Mouse (Mus musculus) forebrain, embryonic 10.5 days (tissue): ENCODE data around the gene Ereg. TPM values are rescaled to one million over a fixed set of nuclear protein-coding genes. Genes with fewer than 3 reads are reported as not detected.

Experiments
- DNase-seq: peaks from one replicate; pipeline ENCODE4 v3.0.0-alpha.2; 2017; ENCODE audit warnings: low spot score; ENCODE audit errors: extremely low spot score
- H3K27ac ChIP-seq: fragments of 300-500 bp; sonication (generic); 2 replicates; pipeline ENCODE4 v1.5.1; 2016; ENCODE audit warnings: mild to moderate bottlenecking
- H3K27me3 ChIP-seq: fragments of 300-500 bp; sonication (generic); 2 replicates; pipeline ENCODE4 v1.6.1; 2016; ENCODE audit warnings: mild to moderate bottlenecking; ENCODE audit not compliant: poor library complexity, severe bottlenecking
- H3K36me3 ChIP-seq: fragments of 300-500 bp; sonication (generic); replicated peaks from 2 replicates; pipeline ENCODE4 v1.6.1; 2016; ENCODE audit warnings: mild to moderate bottlenecking, moderate library complexity
- H3K4me1 ChIP-seq: fragments of 300-500 bp; sonication (generic); 2 replicates; pipeline ENCODE4 v1.6.1; 2016
- H3K4me3 ChIP-seq: fragments of 300-500 bp; sonication (generic); 2 replicates; pipeline ENCODE4 v1.5.1; 2016; ENCODE audit warnings: mild to moderate bottlenecking, moderate library complexity
- H3K9me3 ChIP-seq: fragments of 300-500 bp; sonication (generic); 2 replicates; pipeline ENCODE4 v1.6.1; 2016; ENCODE audit warnings: mild to moderate bottlenecking, moderate library complexity
- WGBS: fragments of 180-500 bp; shearing (Covaris S2); methylation state at CpG from one replicate; pipeline ENCODE4 v1.1.7; 2016; 5-methylcytosine and 5-hydroxymethylcytosine counted together
- polyA plus RNA-seq: library from polyadenylated mRNA; unstranded; fragments of >200 nt; fragmentation: Nextera tagmentation; extraction: Ambion mirVana; gene quantifications from 2 replicates; pipeline ENCODE4 v1.2.1, GENCODE M21; 2016

Ereg gene
- polyA plus RNA-seq = 0.07 TPM in 1 of 2 replicates, not detected in the other

DNA sequence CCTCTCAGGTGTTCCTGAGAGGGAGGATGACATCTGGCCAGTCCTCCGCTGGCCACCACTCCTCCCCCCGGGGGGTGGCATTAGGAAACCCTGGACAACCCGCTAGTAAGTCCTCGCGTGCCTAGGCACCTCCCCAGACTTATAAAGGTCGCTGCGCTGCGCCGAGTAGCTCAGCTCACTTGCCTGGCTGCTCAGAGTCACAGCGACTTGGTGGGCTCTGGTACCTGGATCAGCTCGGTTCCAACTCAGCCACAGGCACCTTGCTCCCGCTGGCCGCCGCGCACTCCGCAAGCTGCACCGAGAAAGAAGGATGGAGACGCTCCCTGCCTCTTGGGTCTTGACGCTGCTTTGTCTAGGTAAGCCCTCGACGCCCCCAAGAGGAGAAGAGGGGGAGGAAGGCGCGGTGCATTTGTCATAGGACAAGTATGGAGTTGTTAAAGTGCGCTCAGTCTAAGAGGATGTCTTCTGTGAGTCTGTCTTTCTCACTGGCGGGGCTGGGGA, at the start of gene Ereg:
Ereg (plus strand) TSS at position 173 of the 501 bp plus-strand sequence.
- Histone ChIP-seq H3K9me3 (no peaks in the 10 kb centered on the region), H3K27me3 (peaks cover 39% of the 10 kb centered on the region), H3K4me1 (peaks cover 9% of the 10 kb centered on the region), H3K4me3 (peak within 1 kb of the TSS; percentile 56), H3K36me3 (no peaks in the 10 kb centered on the region), H3K27ac (peak within 1 kb of the TSS; percentile 66)
- 2% methylated on average over 25 of the region's 25 CpGs for WGBS
- DNase-seq = peak; percentile 30

DNA sequence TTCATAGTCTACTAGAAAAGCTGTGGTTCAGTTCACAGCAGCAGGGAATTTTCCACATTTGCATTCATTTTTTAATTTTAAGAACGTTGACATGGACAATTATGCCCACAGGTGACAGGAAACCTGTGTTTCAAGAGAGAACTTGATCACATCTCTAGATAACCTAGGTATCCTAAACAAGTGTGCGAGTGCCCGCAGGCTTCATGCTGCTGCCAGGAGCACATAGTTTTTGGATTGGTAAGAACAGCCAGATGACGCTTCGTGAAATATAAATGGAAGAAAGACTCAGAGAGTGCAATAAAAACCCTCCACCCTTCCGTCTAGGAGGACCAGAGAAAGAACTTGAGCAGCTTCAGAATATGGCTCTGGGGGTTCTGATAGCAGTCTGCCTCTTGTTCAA, 47.3 kb upstream of the Ereg start, which contains the start of gene Epgn:
Epgn (plus strand) TSS at position 301 of the 400 bp plus-strand sequence.
- Histone ChIP-seq H3K4me3 (no peak within 1 kb of the TSS), H3K4me1 (no peaks in the 10 kb centered on the region), H3K27ac (no peak within 1 kb of the TSS), H3K36me3 (no peaks in the 10 kb centered on the region), H3K9me3 (no peaks in the 10 kb centered on the region), H3K27me3 (no peaks in the 10 kb centered on the region)
- DNase-seq = no peak
- 89% methylated on average over 6 of the region's 6 CpGs for WGBS

DNA sequence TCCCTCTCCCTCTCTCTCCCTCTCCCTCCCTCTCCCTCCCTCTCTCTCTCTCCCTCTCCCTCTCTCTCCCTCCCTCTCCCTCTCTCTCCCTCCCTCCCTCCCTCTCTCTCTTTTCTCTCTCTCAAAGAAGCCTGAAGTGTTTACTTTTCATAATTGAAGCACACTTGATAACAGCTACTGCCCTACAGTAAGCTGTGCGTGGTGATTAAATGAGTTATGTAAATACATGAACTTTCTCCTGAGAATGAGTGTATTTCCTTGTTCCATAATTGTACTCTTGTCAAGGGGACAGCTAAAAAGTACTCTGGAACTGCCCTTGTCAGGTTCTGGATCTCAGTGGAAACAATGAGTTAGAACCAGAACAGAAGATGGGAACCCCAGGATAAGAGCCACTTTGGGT, 46.6 kb upstream of the Ereg start:
- Histone ChIP-seq H3K27ac (no peak overlapping the region), H3K9me3 (no peaks in the 10 kb centered on the region), H3K4me3 (no peak overlapping the region), H3K4me1 (no peaks in the 10 kb centered on the region), H3K27me3 (no peaks in the 10 kb centered on the region), H3K36me3 (no peaks in the 10 kb centered on the region)
- 85% methylated on average over 1 of the region's 1 CpGs for WGBS
- DNase-seq = no peak

DNA sequence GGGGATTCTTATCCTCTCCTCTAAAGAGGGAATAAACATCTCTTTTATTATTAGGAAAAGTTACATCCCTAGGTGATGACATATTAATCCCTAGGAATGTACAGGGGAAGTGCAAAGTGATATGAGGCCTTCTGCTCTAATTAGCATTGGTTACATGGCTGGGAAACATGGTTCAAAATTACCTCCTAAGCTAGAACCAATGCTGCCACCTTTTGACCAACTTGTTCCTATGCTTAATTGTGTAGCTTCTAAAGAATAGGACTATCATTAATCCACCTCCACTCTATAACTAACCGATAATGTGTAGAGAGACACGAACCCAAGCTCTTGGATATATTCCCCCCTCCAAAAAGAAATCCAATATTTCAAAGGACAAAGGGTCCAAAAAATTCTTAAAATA, 43.8 kb upstream of the Ereg start:
- WGBS = 88% methylated on average over 2 of the region's 2 CpGs
- H3K27ac ChIP-seq = no peak overlapping the region
- H3K9me3 ChIP-seq = no peaks in the 10 kb centered on the region
- no peaks in the 10 kb centered on the region for H3K27me3 ChIP-seq
- no peak overlapping the region for H3K4me3 ChIP-seq
- no peaks in the 10 kb centered on the region for H3K36me3 ChIP-seq
- no peaks in the 10 kb centered on the region for H3K4me1 ChIP-seq
- DNase-seq = no peak

DNA sequence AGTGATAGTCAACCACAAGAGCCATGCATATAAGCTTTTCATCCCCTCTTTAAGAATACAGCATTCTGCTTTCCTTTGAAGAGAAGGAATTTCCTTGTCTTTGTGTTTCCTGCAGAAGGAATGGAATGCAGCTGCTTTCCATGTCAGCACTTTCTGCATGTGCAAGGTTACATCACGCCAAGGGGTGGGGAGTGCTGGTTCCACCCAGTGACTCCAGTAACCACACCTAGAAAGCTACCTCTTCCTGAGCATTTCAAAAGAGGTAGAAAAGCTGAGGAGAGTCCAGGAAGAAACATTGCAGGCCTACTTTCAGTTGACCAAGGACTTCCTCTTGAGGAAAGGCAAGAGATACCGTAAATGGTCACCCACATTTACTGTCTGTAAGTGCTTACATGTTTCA, 39.1 kb upstream of the Ereg start:
- H3K27me3 ChIP-seq = no peaks in the 10 kb centered on the region
- no peak for DNase-seq
- no peaks in the 10 kb centered on the region for H3K4me1 ChIP-seq
- no peak overlapping the region for H3K4me3 ChIP-seq
- no peaks in the 10 kb centered on the region for H3K36me3 ChIP-seq
- H3K27ac ChIP-seq = no peak overlapping the region
- no peaks in the 10 kb centered on the region for H3K9me3 ChIP-seq
- WGBS = 88% methylated on average over 2 of the region's 2 CpGs

DNA sequence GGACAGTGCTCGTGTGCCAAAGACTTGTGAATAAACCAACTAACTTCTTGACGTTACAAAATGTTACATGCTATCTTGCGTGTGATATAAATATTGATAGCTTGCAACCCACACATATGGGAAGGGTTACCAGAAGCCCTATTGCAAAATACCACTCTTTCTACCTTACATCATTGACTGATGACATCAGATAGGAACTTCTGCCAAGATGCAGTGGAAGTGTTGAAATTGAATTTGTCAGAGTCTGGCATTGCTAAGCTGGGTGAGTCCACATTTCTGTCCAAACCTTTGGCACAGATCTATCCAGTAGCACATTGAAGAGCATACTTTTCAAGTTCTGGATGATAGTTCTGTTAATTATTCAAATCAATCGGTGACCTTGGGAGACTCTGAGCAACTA, 37.8 kb upstream of the Ereg start:
- Histone ChIP-seq H3K27ac (no peak overlapping the region), H3K36me3 (no peaks in the 10 kb centered on the region), H3K27me3 (no peaks in the 10 kb centered on the region), H3K4me3 (no peak overlapping the region), H3K4me1 (no peaks in the 10 kb centered on the region), H3K9me3 (no peaks in the 10 kb centered on the region)
- no peak for DNase-seq
- WGBS = 95% methylated on average over 4 of the region's 4 CpGs

DNA sequence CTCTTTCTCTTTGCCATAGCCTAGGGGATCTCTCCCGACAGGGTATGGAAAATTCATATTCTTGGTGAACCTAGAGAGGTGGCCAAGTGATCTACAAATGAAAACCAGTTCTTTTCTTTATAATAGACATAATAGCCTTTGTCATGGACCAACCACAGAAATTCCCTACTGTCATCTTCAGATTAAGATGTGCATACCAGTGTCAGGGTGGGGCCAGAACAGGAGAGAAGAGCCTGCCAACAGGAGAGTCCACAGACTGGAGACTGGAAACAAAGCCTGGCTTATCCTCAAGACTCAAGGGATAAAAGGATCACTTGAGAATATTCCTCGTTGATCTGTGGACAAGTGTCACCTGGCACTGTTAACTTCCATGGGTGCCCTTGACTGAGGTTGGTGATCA, 36.7 kb upstream of the Ereg start:
- Histone ChIP-seq H3K27me3 (no peaks in the 10 kb centered on the region), H3K27ac (no peak overlapping the region), H3K9me3 (no peaks in the 10 kb centered on the region), H3K4me3 (no peak overlapping the region), H3K4me1 (no peaks in the 10 kb centered on the region), H3K36me3 (no peaks in the 10 kb centered on the region)
- DNase-seq = no peak
- 79% methylated on average over 2 of the region's 2 CpGs for WGBS

DNA sequence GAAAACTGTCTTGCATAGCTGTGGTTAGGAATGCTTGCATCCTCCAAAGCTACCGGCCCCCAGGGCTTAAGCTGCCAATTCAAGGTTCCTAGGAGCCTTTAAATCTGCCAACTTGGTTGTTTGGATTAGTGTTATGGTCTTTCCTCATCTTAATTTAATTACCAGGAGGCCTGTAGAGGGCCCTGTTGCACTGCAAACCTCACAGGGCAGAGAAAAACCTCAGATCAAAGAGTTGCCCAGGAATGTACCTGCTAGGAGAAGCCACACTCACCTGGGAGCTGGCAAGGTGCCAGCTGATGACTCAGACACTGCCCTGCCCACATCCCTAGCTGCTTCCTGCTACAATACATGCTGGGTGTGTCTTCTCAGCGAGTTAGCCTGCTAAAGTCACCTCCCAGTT, 35.9 kb upstream of the Ereg start:
- DNase-seq = no peak
- Histone ChIP-seq H3K4me1 (no peaks in the 10 kb centered on the region), H3K27me3 (no peaks in the 10 kb centered on the region), H3K4me3 (no peak overlapping the region), H3K27ac (no peak overlapping the region), H3K9me3 (no peaks in the 10 kb centered on the region), H3K36me3 (no peaks in the 10 kb centered on the region)
- WGBS = 24% methylated on average over 2 of the region's 2 CpGs

DNA sequence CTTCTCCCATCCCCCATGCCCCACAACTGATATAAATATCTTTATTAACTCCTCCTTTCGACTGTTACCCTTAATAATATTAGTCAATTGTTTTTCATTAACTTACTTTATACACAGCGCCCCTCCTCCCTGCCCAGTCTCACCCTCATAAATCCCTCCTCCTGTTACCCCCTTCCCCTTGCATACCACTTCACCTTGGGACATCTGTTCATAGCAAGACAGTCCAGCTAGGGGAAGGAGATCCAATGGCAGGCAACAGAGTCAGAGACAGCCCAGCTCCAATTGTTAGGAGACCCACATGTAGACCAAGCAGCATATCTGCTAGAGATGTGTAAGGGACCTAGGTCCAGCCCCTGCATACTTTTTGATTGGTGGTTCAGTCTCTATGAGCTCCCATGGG, 35.5 kb upstream of the Ereg start:
- H3K27ac ChIP-seq = no peak overlapping the region
- DNase-seq = no peak
- no peaks in the 10 kb centered on the region for H3K27me3 ChIP-seq
- H3K9me3 ChIP-seq = no peaks in the 10 kb centered on the region
- H3K4me1 ChIP-seq = no peaks in the 10 kb centered on the region
- H3K4me3 ChIP-seq = no peak overlapping the region
- WGBS = 88% methylated on average over 2 of the region's 2 CpGs
- no peaks in the 10 kb centered on the region for H3K36me3 ChIP-seq

DNA sequence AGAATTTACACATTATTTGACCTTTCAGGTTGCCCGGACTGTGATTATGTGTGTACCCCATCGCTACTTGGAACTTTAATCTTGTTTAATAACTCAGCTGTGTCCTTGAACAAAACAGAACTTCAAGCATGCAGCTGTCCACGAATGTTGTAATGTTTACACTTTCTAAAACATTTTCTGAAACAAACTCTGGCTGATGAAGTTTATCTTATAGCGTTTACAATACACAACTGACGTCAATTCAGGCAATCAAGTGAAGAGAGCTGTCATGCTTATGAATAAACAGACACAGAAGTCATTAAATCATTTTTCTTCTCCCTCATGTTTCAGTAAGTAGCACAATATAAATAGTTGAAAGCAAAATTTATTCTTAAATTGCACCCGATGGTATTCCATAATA, 26.4 kb upstream of the Ereg start:
- DNase-seq = no peak
- H3K9me3 ChIP-seq = no peaks in the 10 kb centered on the region
- H3K27ac ChIP-seq = no peak overlapping the region
- no peak overlapping the region for H3K4me3 ChIP-seq
- no peaks in the 10 kb centered on the region for H3K27me3 ChIP-seq
- WGBS = 90% methylated on average over 6 of the region's 6 CpGs
- H3K4me1 ChIP-seq = no peaks in the 10 kb centered on the region
- no peaks in the 10 kb centered on the region for H3K36me3 ChIP-seq

DNA sequence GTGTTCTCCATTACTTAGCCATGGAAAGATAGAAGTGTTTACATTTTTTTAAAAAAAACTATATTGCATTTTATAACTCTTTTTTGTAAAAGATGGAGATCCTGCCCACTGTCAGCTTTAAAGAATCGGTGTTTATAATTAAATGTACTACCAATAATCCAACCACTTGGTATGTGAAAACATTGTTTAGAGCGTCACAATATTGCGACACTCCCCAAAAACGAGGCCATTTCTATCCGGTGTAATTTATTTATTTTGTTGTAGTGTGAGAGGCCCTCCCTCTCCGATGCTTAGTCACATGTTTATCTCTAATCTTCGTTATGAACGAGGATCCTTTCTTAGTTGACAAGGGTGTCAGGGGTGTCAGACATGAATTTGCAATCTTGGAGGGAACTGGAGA, 26.0 kb upstream of the Ereg start:
- Histone ChIP-seq H3K9me3 (no peaks in the 10 kb centered on the region), H3K4me3 (no peak overlapping the region), H3K4me1 (no peaks in the 10 kb centered on the region), H3K27ac (no peak overlapping the region), H3K36me3 (no peaks in the 10 kb centered on the region), H3K27me3 (no peaks in the 10 kb centered on the region)
- no peak for DNase-seq
- 90% methylated on average over 8 of the region's 8 CpGs for WGBS

DNA sequence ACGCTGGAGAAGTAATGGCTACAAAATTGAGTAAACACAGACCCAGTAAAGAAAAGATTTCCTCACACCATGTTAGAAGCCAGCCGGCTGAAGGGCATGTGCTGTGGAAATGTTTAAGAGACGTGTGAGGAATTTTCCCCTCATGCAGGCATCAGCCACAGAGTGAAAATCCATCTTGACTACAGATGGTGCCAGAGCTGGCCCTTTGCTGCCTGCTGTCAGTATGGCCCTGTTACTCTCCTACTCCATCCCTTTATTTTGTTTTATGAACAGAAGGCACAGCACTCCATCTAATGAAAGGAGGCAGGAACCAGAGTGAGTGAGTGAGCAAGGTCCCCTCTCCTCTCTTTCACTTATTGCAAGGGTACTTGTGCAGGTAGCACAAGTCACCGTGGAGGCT, 2.1 kb upstream of the Ereg start:
- 87% methylated on average over 4 of the region's 4 CpGs for WGBS
- no peaks in the 10 kb centered on the region for H3K9me3 ChIP-seq
- peaks cover 39% of the 10 kb centered on the region for H3K27me3 ChIP-seq
- peaks cover 9% of the 10 kb centered on the region for H3K4me1 ChIP-seq
- no peak for DNase-seq
- no peak overlapping the region for H3K27ac ChIP-seq
- H3K4me3 ChIP-seq = no peak overlapping the region
- H3K36me3 ChIP-seq = no peaks in the 10 kb centered on the region

DNA sequence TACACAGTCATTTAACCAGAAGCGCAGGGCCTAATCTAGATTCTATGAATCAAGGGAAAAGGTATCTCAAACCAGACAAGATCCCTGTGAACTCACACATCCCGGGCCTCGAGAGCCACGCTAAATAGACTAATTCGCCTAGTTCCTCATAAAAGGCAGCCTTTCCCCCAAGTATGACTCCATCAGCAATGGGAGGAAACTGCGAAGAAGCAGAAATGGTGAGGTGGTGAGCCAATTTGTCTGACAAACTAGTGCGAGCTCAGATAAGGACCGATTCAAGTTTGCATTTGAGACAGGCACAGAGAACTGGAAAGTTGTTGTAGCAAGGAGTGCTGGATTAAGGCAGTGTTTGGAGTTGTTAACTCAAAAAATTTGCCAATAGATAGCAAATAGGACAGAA, 796 bp upstream of the Ereg start:
- Histone ChIP-seq H3K4me1 (peaks cover 9% of the 10 kb centered on the region), H3K27me3 (peaks cover 39% of the 10 kb centered on the region), H3K9me3 (no peaks in the 10 kb centered on the region), H3K27ac (no peak overlapping the region), H3K36me3 (no peaks in the 10 kb centered on the region), H3K4me3 (no peak overlapping the region)
- 87% methylated on average over 8 of the region's 8 CpGs for WGBS
- no peak for DNase-seq

DNA sequence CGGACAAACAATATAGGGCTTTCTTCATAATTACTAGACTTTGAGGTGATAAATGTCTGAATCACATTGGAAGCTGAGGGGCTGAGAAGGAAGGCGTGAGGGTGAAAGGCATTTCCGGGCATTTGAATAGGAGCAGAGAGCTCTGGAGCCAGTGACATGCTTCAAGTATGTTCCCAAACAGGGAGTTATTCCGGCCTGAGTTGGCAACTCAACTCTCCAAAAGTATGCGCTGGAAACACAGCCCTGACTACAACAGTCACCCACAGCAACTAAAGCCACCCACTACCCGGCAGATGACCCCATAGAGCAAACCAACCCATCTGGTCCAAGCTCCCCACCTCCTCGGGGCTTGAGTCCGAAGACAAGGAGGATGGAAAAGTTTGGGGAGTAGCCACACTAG, 396 bp upstream of the Ereg start:
- Histone ChIP-seq H3K27ac (0 out of 2 replicates have a peak overlapping the region, but pooled peaks have one; percentile 66), H3K27me3 (peaks cover 39% of the 10 kb centered on the region), H3K4me3 (peak overlapping the region; percentile 56), H3K9me3 (no peaks in the 10 kb centered on the region), H3K36me3 (no peaks in the 10 kb centered on the region), H3K4me1 (peaks cover 9% of the 10 kb centered on the region)
- no peak for DNase-seq
- 42% methylated on average over 8 of the region's 8 CpGs for WGBS
